Mouse (Mus musculus): ENCODE measurements around the gene Dicer1. TPM values are rescaled to one million over a fixed set of nuclear protein-coding genes. Genes with fewer than 3 reads are reported as not detected.

Dicer1 gene
- polyA plus RNA-seq, 1 experiment from 2014 or later, result 39.1 TPM

DNA sequence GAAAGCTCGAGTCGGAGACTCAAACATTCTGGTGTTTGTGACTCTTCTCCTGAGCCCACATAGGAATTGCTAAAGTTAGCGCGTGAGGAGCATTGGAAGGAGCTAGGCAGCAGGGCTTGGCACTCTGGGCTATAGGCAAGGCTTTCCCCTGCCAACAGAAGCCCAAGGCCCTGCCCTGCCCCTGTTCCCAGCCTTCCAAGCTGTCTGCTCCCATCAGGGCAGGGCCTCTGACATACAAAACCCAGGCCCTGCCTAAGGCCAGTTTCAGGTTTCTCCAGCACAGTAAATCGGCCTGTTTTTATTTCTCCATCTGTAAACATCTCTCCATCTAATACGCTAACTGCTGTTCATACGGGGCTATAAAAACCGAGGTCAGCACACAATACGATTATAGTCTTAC is 86.2 kb downstream of the Dicer1 start:
- no peak for DNase-seq (ENCODE audit: low spot score)
- no peak overlapping the region for H3K27ac ChIP-seq
- no peaks in the 10 kb centered on the region for H3K27me3 ChIP-seq (ENCODE audit: insufficient read depth, poor library complexity, severe bottlenecking)
- H3K36me3 ChIP-seq, result no peaks in the 10 kb centered on the region
- H3K4me3 ChIP-seq, result no peak overlapping the region
- 0 out of 2 replicates have a peak, but pooled peaks cover 3% of the 10 kb centered on the region for H3K4me1 ChIP-seq (replicated peaks)
- H3K9me3 ChIP-seq, result no peaks in the 10 kb centered on the region
- 87% methylated on average over 9 of the region's 9 CpGs for WGBS

DNA sequence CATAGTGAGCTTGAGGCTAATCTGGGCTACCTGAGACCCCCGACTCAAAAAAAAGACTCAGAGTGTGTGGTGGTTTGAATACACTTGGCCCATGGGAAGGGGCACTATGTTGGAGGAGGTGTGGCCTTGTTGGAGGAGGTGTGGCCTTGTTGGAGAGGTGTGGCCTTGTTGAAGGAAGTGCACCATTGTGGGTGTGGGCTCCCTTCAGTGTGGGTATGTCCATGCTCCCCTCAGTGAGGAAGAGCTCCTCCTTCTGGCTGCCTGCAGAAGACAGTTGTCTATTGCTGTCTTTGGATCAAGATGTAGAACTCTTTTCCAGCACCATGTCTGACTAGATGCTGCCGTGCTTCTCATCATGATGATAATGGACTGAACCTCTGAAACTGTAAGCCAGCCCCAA is 95.6 kb downstream of the Dicer1 start:
- Histone ChIP-seq H3K4me3 (no peak overlapping the region), H3K27ac (no peak overlapping the region), H3K9me3 (peaks cover 3% of the 10 kb centered on the region; the same call in 1 of the 2 replicates), H3K4me1 (replicated peaks) (peaks cover 17% of the 10 kb centered on the region), H3K27me3 (ENCODE audit: insufficient read depth, poor library complexity, severe bottlenecking) (no peaks in the 10 kb centered on the region), H3K36me3 (no peaks in the 10 kb centered on the region)
- no peak for DNase-seq (ENCODE audit: low spot score)
- 94% methylated on average over 2 of the region's 2 CpGs for WGBS

DNA sequence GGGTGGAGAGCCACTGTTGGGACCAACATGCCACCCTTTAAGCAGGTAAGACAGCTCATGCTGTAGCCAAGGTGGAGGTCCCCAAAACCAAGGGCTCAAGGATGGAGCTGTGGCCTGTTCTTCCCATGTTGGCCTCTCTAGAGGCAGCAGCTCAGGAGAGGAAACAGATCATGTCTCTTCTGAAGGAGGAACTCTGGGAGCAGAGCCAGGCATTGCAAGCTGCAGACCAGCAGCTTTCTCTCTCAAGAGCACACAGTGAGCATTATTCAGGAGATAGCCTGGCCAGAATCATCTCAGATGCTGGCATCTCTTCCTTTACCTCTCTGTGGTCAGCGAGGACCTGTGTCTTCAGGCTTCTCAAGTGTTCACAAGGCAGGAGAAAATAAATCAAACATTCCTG is 96.7 kb downstream of the Dicer1 start:
- no peak for DNase-seq (ENCODE audit: low spot score)
- H3K36me3 ChIP-seq, result no peaks in the 10 kb centered on the region
- peaks cover 24% of the 10 kb centered on the region for H3K4me1 ChIP-seq (replicated peaks)
- H3K9me3 ChIP-seq, result peaks cover 3% of the 10 kb centered on the region; the same call in 1 of the 2 replicates
- no peak overlapping the region for H3K4me3 ChIP-seq
- H3K27ac ChIP-seq, result no peak overlapping the region
- H3K27me3 ChIP-seq (ENCODE audit: insufficient read depth, poor library complexity, severe bottlenecking), result no peaks in the 10 kb centered on the region
- WGBS, result 86% methylated on average over 1 of the region's 1 CpGs

DNA sequence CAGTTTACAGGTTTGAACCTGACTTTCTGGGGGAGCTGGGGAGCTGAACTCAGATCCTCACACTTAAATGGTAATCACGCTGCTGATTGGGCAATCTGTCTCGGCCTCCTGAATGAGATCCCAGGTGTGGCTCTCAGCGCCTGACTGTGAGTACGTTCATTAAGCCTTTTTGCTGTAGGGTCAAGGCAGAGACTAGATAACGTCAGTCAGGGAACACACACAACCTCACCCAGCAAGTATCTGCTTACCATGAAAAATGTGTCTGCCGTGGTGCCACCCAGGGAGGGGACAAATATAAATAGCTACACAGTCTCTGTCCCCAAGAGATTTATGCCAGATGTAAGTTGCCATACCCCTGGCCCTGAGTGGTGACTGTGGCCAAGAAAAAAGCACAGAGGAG is 99.7 kb downstream of the Dicer1 start:
- no peak overlapping the region for H3K27ac ChIP-seq
- peaks cover 14% of the 10 kb centered on the region for H3K4me1 ChIP-seq (replicated peaks)
- WGBS, result 61% methylated on average over 6 of the region's 6 CpGs
- H3K36me3 ChIP-seq, result no peaks in the 10 kb centered on the region
- DNase-seq (ENCODE audit: low spot score), result no peak
- no peaks in the 10 kb centered on the region for H3K27me3 ChIP-seq (ENCODE audit: insufficient read depth, poor library complexity, severe bottlenecking)
- peaks cover 3% of the 10 kb centered on the region; the same call in 1 of the 2 replicates for H3K9me3 ChIP-seq
- H3K4me3 ChIP-seq, result no peak overlapping the region

DNA sequence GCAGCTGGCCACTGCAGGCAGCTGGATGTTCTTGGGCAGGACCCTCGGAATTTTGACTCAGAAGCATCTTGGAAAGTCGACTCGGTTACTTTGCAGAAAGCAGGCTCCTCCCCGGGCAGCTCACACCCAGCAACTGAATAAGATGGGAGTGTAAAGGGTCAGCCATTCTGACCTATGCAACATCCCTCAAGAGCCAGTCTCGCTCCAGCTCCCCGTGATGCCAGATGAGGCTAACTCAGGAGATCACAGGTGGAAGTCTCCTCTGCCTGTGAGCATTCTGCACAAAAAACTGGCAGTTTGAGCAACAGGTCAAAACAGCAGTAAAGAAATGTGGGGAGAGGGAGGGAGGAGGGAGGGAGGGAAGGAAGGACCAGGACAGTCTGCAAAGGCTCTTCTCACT is 100.5 kb downstream of the Dicer1 start:
- WGBS, result 29% methylated on average over 6 of the region's 6 CpGs
- Histone ChIP-seq H3K4me1 (replicated peaks) (peaks cover 14% of the 10 kb centered on the region), H3K4me3 (no peak overlapping the region), H3K27me3 (ENCODE audit: insufficient read depth, poor library complexity, severe bottlenecking) (no peaks in the 10 kb centered on the region), H3K27ac (no peak overlapping the region), H3K36me3 (no peaks in the 10 kb centered on the region), H3K9me3 (peaks cover 3% of the 10 kb centered on the region; the same call in 1 of the 2 replicates)
- DNase-seq (ENCODE audit: low spot score), result no peak

DNA sequence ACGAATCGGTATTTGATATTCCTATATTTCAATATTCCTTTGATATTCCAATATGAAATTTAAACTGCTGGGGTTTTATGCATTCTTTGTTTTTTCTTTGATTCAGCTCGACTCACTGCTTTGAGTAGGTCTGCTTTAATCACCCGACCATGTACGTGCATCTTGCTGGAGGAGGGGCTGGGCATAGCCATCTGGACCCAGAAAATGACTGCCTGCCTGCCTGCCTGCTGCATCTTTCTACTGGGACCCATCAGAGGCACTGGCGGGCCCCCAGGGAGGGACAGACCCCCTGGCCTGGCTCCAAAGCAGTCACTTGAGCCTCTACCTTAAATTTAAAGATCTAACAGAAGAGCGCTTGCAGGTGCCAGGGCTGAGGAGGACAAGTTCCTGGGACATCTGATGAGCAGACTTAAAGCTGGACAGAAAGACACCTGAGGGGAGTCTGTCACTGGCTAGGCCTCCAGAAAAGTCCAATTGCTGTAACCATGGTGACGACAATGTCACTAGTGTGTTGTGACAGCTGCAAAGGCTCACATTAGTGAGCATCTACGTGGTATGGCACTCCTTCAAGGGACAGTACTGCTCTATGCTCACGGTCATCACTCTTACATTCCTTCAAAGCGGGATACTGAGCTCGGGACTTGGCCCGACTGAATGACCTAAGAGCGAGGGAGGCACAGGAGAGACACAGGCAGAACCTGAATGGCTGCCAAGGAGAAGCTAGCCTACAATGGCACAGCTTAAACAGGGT is 101.1 kb downstream of the Dicer1 start:
- Histone ChIP-seq H3K27ac (no peak overlapping the region), H3K4me3 (no peak overlapping the region), H3K4me1 (replicated peaks) (peaks cover 14% of the 10 kb centered on the region), H3K27me3 (ENCODE audit: insufficient read depth, poor library complexity, severe bottlenecking) (no peaks in the 10 kb centered on the region), H3K36me3 (no peaks in the 10 kb centered on the region), H3K9me3 (no peaks in the 10 kb centered on the region; the same call in 1 of the 2 replicates)
- no peak for DNase-seq (ENCODE audit: low spot score)
- WGBS, result 65% methylated on average over 14 of the region's 14 CpGs

DNA sequence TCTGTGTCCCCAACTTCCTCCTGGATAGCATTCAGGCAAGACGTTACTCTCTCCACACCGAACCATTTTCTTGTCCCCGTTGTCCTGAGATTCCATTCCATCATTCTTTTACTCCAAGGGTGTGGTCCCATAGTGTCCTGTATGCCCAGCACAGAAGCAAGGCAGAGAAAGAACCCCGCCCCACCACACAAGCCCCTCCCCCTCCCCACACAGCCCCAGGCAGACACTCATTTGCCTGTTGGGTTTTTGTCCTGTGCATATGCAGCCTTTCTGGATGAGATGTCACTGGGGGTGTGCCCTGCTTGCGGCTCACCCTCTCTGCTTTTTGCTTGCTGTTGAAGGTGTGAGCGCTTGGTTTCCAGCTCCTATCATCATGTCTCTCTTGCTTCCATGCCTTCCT is 103.4 kb downstream of the Dicer1 start:
- Histone ChIP-seq H3K4me1 (replicated peaks) (peaks cover 14% of the 10 kb centered on the region), H3K4me3 (no peak overlapping the region), H3K27ac (no peak overlapping the region), H3K27me3 (ENCODE audit: insufficient read depth, poor library complexity, severe bottlenecking) (no peaks in the 10 kb centered on the region), H3K9me3 (no peaks in the 10 kb centered on the region), H3K36me3 (no peaks in the 10 kb centered on the region)
- 88% methylated on average over 6 of the region's 6 CpGs for WGBS
- no peak for DNase-seq (ENCODE audit: low spot score)

DNA sequence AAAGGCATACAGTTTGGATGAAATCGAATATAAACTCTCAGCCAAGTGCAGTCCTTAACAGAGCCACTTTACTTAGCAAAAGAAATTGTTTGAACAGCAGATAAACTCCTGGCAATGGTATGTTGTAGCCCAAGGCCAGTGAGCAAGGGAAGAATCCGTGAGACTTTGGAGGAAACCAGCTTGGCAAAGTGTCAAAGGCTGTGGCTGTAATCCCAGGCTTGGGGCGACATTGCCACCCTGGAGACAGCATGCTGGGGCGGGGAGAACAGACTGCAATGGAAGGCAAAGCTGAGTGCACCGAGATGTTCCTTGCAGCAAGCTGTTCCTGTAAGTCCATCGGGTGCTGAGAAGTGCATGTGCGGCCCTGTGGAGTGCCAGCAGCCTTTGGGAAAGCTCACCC is 109.4 kb downstream of the Dicer1 start:
- Histone ChIP-seq H3K27ac (no peak overlapping the region), H3K27me3 (ENCODE audit: insufficient read depth, poor library complexity, severe bottlenecking) (peaks cover 24% of the 10 kb centered on the region), H3K4me3 (no peak overlapping the region), H3K36me3 (no peaks in the 10 kb centered on the region), H3K4me1 (replicated peaks) (peaks cover 12% of the 10 kb centered on the region), H3K9me3 (no peaks in the 10 kb centered on the region)
- no peak for DNase-seq (ENCODE audit: low spot score)
- WGBS, result 78% methylated on average over 7 of the region's 7 CpGs

DNA sequence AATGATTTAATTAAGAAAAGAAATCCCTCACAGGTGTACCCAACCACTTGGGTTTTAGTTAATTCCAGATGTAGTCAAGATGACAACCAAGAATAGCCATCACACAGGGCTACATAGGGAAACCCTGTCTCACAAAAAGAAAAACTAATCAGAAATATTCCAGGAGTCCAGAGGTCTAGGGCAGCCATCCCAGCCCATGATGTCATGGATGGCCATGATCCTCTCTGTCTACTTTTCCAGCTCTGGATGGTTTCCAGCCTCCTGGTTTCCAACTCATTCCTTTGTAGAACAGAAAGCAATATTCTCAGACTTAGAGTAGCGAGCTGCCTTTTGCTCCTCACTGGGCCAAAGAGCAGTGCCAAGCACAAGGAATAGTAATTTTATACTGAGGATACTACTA is 110.8 kb downstream of the Dicer1 start:
- Histone ChIP-seq H3K27ac (no peak overlapping the region), H3K4me1 (replicated peaks) (peaks cover 20% of the 10 kb centered on the region), H3K27me3 (ENCODE audit: insufficient read depth, poor library complexity, severe bottlenecking) (peaks cover 37% of the 10 kb centered on the region), H3K9me3 (no peaks in the 10 kb centered on the region), H3K4me3 (no peak overlapping the region), H3K36me3 (no peaks in the 10 kb centered on the region)
- no peak for DNase-seq (ENCODE audit: low spot score)
- 96% methylated on average over 1 of the region's 1 CpGs for WGBS

DNA sequence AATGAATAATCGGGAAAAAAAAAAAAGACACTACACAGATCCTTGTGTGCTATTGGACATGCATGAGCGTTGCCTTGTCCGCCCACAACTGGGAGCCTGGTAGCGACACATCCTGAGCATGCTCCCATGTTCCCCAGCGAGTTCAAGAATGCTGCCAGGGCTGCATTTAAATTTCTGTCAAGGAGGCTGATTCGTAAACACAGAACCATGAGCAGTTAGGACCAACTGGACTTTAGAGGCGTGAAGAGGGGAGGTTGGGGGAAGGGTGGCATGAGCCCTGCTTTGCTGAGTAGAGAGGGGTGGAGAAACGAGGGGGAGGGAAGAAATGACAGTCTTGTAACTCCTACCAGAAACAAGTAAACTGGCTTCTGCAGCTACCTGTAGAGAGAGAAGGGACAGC is 113.6 kb downstream of the Dicer1 start:
- Histone ChIP-seq H3K27me3 (ENCODE audit: insufficient read depth, poor library complexity, severe bottlenecking) (peaks cover 45% of the 10 kb centered on the region), H3K27ac (no peak overlapping the region), H3K36me3 (no peaks in the 10 kb centered on the region), H3K9me3 (no peaks in the 10 kb centered on the region), H3K4me3 (no peak overlapping the region), H3K4me1 (replicated peaks) (peaks cover 20% of the 10 kb centered on the region)
- DNase-seq (ENCODE audit: low spot score), result peak; percentile 25
- 44% methylated on average over 8 of the region's 8 CpGs for WGBS

Other genes starting within 250 kb of the Dicer1 start
- 2.4 and 2.7 TPM in 2 replicates for gene Clmn, start 113.1 kb upstream of the Dicer1 start, polyA plus RNA-seq (2016; fragmentation: Nextera tagmentation; extraction: Ambion mirVana)